Mouse (Mus musculus): Measurements from ENCODE around the gene Pcnt. TPM values are rescaled to one million over a fixed set of nuclear protein-coding genes. Genes with fewer than 3 reads are reported as not detected.

Gene Pcnt
- total RNA-seq, 1 experiment, result 107 TPM

DNA sequence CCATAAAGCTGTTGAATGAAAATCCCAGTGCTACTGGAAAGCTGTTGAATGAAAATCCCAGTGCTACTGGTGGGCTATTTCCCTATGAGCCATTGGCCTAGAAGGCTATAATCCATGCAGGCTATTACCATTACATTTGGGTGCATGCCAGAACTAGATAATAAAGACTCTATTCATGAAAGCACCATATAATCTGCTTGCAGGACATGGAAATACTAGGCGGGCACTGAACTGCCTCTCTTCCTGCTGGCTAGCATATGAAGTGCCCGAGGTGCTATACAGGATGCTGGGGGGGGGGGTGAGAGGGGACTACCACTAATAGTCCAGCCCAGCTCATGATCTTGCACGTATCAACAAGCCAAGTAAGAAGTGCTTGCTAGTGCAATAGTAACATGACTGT lies 79.4 kb downstream of the Pcnt start:
- Histone ChIP-seq H3K9me3 (ENCODE audit: control insufficient read depth, insufficient read depth, low read depth, low read length) (no peaks in the 10 kb centered on the region), H3K27ac (ENCODE audit: insufficient read depth, low read depth, low read length, poor library complexity, severe bottlenecking) (no peak overlapping the region), H3K4me3 (ENCODE audit: insufficient read depth in 1 of 2, low read depth in 1 of 2, low read length in 2 of 2, poor library complexity in 1 of 2, severe bottlenecking in 1 of 2) (no peak overlapping the region), H3K9ac (ENCODE audit: insufficient read depth, low read depth, low read length, poor library complexity, severe bottlenecking) (no peak overlapping the region), H3K36me3 (ENCODE audit: control insufficient read depth, insufficient read depth, low read length, poor library complexity, severe bottlenecking) (peaks cover 26% of the 10 kb centered on the region), H3K4me1 (ENCODE audit: control insufficient read depth in 2 of 2, insufficient read depth in 2 of 2, low read length in 2 of 2, poor library complexity in 1 of 2) (no peaks in the 10 kb centered on the region)
- in situ Hi-C loops (cut with MboI; ENCODE audit: low sequenced_read_pairs in 2 of 2, unreplicated experiment in 2 of 2), result no loop called here
- no peak for TF ChIP-seq MAFK (IDR thresholded peaks at IDR 0.05; ENCODE audit: insufficient read depth, low read depth, low read length)
- TF ChIP-seq ZC3H11A (IDR thresholded peaks at IDR 0.05; ENCODE audit: borderline replicate concordance, low read depth, low read length), result no peak
- no peak for TF ChIP-seq HCFC1 (IDR thresholded peaks at IDR 0.05; ENCODE audit: borderline replicate concordance, insufficient read depth, low read length)
- no peak for TF ChIP-seq ZNF384 (IDR thresholded peaks at IDR 0.05; ENCODE audit: low read depth, low read length)
- TF ChIP-seq CHD2 (IDR thresholded peaks at IDR 0.05; ENCODE audit: low read depth, low read length), result no peak
- no peak for DNase-seq (ENCODE audit: low read depth, low spot score)

DNA sequence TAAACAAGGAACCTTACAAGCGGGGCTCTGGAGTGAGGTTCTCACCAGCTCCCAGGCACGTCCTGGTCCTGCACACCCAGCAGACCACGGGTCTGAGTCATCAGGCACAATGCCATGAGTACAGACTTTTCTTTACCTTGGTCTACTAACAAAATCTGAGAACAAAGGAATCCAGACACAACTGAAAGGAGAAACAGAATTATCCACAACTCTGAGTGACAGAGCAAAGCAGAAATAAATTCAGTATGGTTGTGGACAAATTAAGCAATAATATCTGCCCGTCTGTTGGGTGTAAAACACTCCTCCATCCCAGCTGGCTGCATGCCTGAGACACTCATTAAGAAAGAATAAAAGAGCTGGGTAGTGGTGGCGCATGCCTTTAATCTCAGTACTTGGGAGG lies 84.1 kb downstream of the Pcnt start:
- H3K9ac ChIP-seq (ENCODE audit: insufficient read depth, low read depth, low read length, poor library complexity, severe bottlenecking), result no peak overlapping the region
- H3K4me1 ChIP-seq (ENCODE audit: control insufficient read depth in 2 of 2, insufficient read depth in 2 of 2, low read length in 2 of 2, poor library complexity in 1 of 2), result no peaks in the 10 kb centered on the region
- TF ChIP-seq ZNF384 (IDR thresholded peaks at IDR 0.05; ENCODE audit: low read depth, low read length), result no peak
- no peak for TF ChIP-seq ZC3H11A (IDR thresholded peaks at IDR 0.05; ENCODE audit: borderline replicate concordance, low read depth, low read length)
- no peak for TF ChIP-seq HCFC1 (IDR thresholded peaks at IDR 0.05; ENCODE audit: borderline replicate concordance, insufficient read depth, low read length)
- no peak for TF ChIP-seq CHD2 (IDR thresholded peaks at IDR 0.05; ENCODE audit: low read depth, low read length)
- TF ChIP-seq MAFK (IDR thresholded peaks at IDR 0.05; ENCODE audit: insufficient read depth, low read depth, low read length), result no peak
- in situ Hi-C loops (cut with MboI; ENCODE audit: low sequenced_read_pairs in 2 of 2, unreplicated experiment in 2 of 2), result no loop called here
- H3K9me3 ChIP-seq (ENCODE audit: control insufficient read depth, insufficient read depth, low read depth, low read length), result no peaks in the 10 kb centered on the region
- H3K4me3 ChIP-seq (ENCODE audit: insufficient read depth in 1 of 2, low read depth in 1 of 2, low read length in 2 of 2, poor library complexity in 1 of 2, severe bottlenecking in 1 of 2), result no peak overlapping the region
- DNase-seq (ENCODE audit: low read depth, low spot score), result no peak
- H3K27ac ChIP-seq (ENCODE audit: insufficient read depth, low read depth, low read length, poor library complexity, severe bottlenecking), result no peak overlapping the region
- H3K36me3 ChIP-seq (ENCODE audit: control insufficient read depth, insufficient read depth, low read length, poor library complexity, severe bottlenecking), result peaks cover 39% of the 10 kb centered on the region

DNA sequence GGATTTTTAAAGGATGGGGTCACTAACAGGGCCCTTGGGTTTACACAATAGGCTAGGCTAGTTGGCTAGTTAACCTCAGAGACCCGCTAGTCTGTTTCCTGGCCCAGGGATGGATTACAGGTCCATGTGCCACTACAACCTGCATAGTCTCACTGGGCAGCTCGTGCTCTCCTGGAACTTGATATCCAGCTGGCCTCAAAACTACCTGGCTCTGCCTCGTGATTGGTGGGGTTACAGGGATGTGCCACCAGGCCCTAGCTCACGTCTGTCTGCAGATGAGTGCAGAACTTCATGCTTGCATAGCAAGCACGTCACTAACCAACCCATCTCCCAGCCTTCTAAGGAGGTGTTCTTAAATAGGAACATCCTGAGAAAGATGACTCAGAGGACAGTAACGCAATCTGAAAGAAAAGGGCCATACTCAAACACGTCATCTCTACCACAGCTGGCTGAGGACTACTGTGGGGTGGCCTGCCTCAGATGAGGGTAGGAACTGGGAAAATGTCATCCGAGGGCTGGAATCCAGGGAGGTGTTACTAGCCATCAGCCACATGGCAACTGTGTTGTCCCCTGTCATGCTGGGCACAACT lies 85.2 kb downstream of the Pcnt start:
- H3K4me3 ChIP-seq (ENCODE audit: insufficient read depth in 1 of 2, low read depth in 1 of 2, low read length in 2 of 2, poor library complexity in 1 of 2, severe bottlenecking in 1 of 2), result no peak overlapping the region
- TF ChIP-seq HCFC1 (IDR thresholded peaks at IDR 0.05; ENCODE audit: borderline replicate concordance, insufficient read depth, low read length) (no peak), MAFK (IDR thresholded peaks at IDR 0.05; ENCODE audit: insufficient read depth, low read depth, low read length) (no peak), ZC3H11A (IDR thresholded peaks at IDR 0.05; ENCODE audit: borderline replicate concordance, low read depth, low read length) (no peak), CHD2 (IDR thresholded peaks at IDR 0.05; ENCODE audit: low read depth, low read length) (no peak)
- H3K4me1 ChIP-seq (ENCODE audit: control insufficient read depth in 2 of 2, insufficient read depth in 2 of 2, low read length in 2 of 2, poor library complexity in 1 of 2), result no peaks in the 10 kb centered on the region
- no peak for DNase-seq (ENCODE audit: low read depth, low spot score)
- H3K36me3 ChIP-seq (ENCODE audit: control insufficient read depth, insufficient read depth, low read length, poor library complexity, severe bottlenecking), result peaks cover 44% of the 10 kb centered on the region
- H3K9me3 ChIP-seq (ENCODE audit: control insufficient read depth, insufficient read depth, low read depth, low read length), result no peaks in the 10 kb centered on the region
- no peak overlapping the region for H3K27ac ChIP-seq (ENCODE audit: insufficient read depth, low read depth, low read length, poor library complexity, severe bottlenecking)
- in situ Hi-C loops (cut with MboI; ENCODE audit: low sequenced_read_pairs in 2 of 2, unreplicated experiment in 2 of 2), result no loop called here
- H3K9ac ChIP-seq (ENCODE audit: insufficient read depth, low read depth, low read length, poor library complexity, severe bottlenecking), result no peak overlapping the region

DNA sequence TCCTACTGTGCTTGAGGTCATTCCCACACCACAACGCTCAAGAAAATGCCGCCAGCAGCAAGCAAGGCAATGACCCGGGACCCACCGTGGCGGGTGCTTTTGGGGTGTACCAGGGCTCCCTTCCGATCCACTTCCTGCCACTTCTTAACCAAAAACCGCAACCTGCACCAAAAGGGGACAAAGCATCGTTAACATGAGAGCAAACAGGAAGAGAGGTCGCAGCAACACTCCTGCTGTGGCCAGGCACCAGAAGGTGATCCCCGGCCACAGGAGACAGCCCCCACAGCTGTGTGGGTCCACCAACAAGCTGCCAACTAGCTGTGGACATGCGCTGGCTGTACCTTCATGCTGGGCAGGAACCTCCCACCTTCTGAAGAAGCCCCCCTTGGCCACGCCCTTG lies 87.6 kb downstream of the Pcnt start:
- H3K4me1 ChIP-seq (ENCODE audit: control insufficient read depth in 2 of 2, insufficient read depth in 2 of 2, low read length in 2 of 2, poor library complexity in 1 of 2), result no peaks in the 10 kb centered on the region
- H3K27ac ChIP-seq (ENCODE audit: insufficient read depth, low read depth, low read length, poor library complexity, severe bottlenecking), result no peak overlapping the region
- peaks cover 55% of the 10 kb centered on the region for H3K36me3 ChIP-seq (ENCODE audit: control insufficient read depth, insufficient read depth, low read length, poor library complexity, severe bottlenecking)
- H3K9ac ChIP-seq (ENCODE audit: insufficient read depth, low read depth, low read length, poor library complexity, severe bottlenecking), result no peak overlapping the region
- in situ Hi-C loops (cut with MboI; ENCODE audit: low sequenced_read_pairs in 2 of 2, unreplicated experiment in 2 of 2), result no loop called here
- H3K9me3 ChIP-seq (ENCODE audit: control insufficient read depth, insufficient read depth, low read depth, low read length), result no peaks in the 10 kb centered on the region
- no peak for DNase-seq (ENCODE audit: low read depth, low spot score)
- H3K4me3 ChIP-seq (ENCODE audit: insufficient read depth in 1 of 2, low read depth in 1 of 2, low read length in 2 of 2, poor library complexity in 1 of 2, severe bottlenecking in 1 of 2), result no peak overlapping the region
- no peak for TF ChIP-seq ZNF384 (IDR thresholded peaks at IDR 0.05; ENCODE audit: low read depth, low read length)
- TF ChIP-seq MAFK (IDR thresholded peaks at IDR 0.05; ENCODE audit: insufficient read depth, low read depth, low read length), result no peak
- no peak for TF ChIP-seq HCFC1 (IDR thresholded peaks at IDR 0.05; ENCODE audit: borderline replicate concordance, insufficient read depth, low read length)
- no peak for TF ChIP-seq ZC3H11A (IDR thresholded peaks at IDR 0.05; ENCODE audit: borderline replicate concordance, low read depth, low read length)
- TF ChIP-seq CHD2 (IDR thresholded peaks at IDR 0.05; ENCODE audit: low read depth, low read length), result no peak

DNA sequence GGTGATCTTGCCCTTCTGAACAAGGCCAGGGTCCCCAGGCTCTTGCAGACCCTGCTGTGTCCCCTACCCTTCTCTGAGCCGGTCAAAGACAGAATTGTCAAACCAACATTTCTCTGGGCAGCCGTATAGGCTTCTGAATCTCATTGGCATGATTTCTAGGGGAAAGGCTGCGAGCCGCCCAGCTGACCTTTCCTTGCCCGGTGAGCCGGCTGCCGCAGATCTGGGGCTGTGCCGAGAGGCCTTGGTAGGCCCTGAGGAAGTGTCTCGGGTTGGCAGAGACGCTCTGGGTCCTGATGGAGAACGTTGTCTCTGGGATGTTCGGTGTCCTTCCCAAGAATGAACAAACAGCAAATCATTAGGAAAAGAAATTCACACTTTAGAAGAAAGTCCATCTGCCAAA lies 88.6 kb downstream of the Pcnt start:
- Histone ChIP-seq H3K9me3 (ENCODE audit: control insufficient read depth, insufficient read depth, low read depth, low read length) (no peaks in the 10 kb centered on the region), H3K4me3 (ENCODE audit: insufficient read depth in 1 of 2, low read depth in 1 of 2, low read length in 2 of 2, poor library complexity in 1 of 2, severe bottlenecking in 1 of 2) (no peak overlapping the region), H3K27ac (ENCODE audit: insufficient read depth, low read depth, low read length, poor library complexity, severe bottlenecking) (no peak overlapping the region), H3K4me1 (ENCODE audit: control insufficient read depth in 2 of 2, insufficient read depth in 2 of 2, low read length in 2 of 2, poor library complexity in 1 of 2) (no peaks in the 10 kb centered on the region), H3K9ac (ENCODE audit: insufficient read depth, low read depth, low read length, poor library complexity, severe bottlenecking) (no peak overlapping the region), H3K36me3 (ENCODE audit: control insufficient read depth, insufficient read depth, low read length, poor library complexity, severe bottlenecking) (peaks cover 55% of the 10 kb centered on the region)
- in situ Hi-C loops (cut with MboI; ENCODE audit: low sequenced_read_pairs in 2 of 2, unreplicated experiment in 2 of 2), result no loop called here
- no peak for DNase-seq (ENCODE audit: low read depth, low spot score)
- TF ChIP-seq ZNF384 (IDR thresholded peaks at IDR 0.05; ENCODE audit: low read depth, low read length) (no peak), HCFC1 (IDR thresholded peaks at IDR 0.05; ENCODE audit: borderline replicate concordance, insufficient read depth, low read length) (no peak), ZC3H11A (IDR thresholded peaks at IDR 0.05; ENCODE audit: borderline replicate concordance, low read depth, low read length) (no peak), CHD2 (IDR thresholded peaks at IDR 0.05; ENCODE audit: low read depth, low read length) (no peak), MAFK (IDR thresholded peaks at IDR 0.05; ENCODE audit: insufficient read depth, low read depth, low read length) (no peak)

Measured in ES-E14 (cell line).